Mouse (Mus musculus) forebrain, embryonic 14.5 days (tissue): ENCODE data around the gene Desi2. TPM values are rescaled to one million over a fixed set of nuclear protein-coding genes. Genes with fewer than 3 reads are reported as not detected.
A peak's percentile ranks its signal among the peaks of the same experiment; 100 is the strongest.
"Not testable (repeated sequence)": the region's sequence is repeated elsewhere in the genome, so short reads cannot be mapped to it uniquely, and the experiment has no call there.

Source experiments
- ATAC-seq: fragments of 200-750 bp; cut with Nextera tagmentation; 2 replicates; pipeline ENCODE4 v1.8.0; 2017; ENCODE audit warnings: mild to moderate bottlenecking, moderate library complexity
- DNase-seq: peaks from one replicate; pipeline ENCODE4 v3.0.0-alpha.2; 2015; ENCODE audit warnings: low spot score
- H3K27ac ChIP-seq: fragments of 300-500 bp; sonication (generic); 2 replicates; pipeline ENCODE4 v1.5.1; 2014; ENCODE audit warnings: low read depth, mild to moderate bottlenecking, control low read depth, low read length, moderate library complexity
- H3K27me3 ChIP-seq: fragments of 300-500 bp; sonication (generic); replicated peaks from 2 replicates; pipeline ENCODE4 v1.6.1; 2014; ENCODE audit warnings: low read length, control low read depth, mixed read lengths; ENCODE audit not compliant: control insufficient read depth, insufficient read depth
- H3K36me3 ChIP-seq: fragments of 300-500 bp; sonication (generic); 2 replicates; pipeline ENCODE4 v1.6.1; 2014; ENCODE audit warnings: low read length, control low read depth; ENCODE audit not compliant: control insufficient read depth, insufficient read depth
- H3K4me1 ChIP-seq: fragments of 300-500 bp; sonication (generic); 2 replicates; pipeline ENCODE4 v1.6.1; 2014; ENCODE audit warnings: antibody characterized with exemption, low read length, control low read depth; ENCODE audit not compliant: control insufficient read depth, insufficient read depth
- H3K4me2 ChIP-seq: fragments of 300-500 bp; sonication (generic); 2 replicates; pipeline ENCODE4 v1.6.1; 2014; ENCODE audit warnings: mild to moderate bottlenecking, control low read depth, low read length
- H3K4me3 ChIP-seq: fragments of 300-500 bp; sonication (generic); 2 replicates; pipeline ENCODE4 v1.5.1; 2014; ENCODE audit warnings: low read depth, low read length, control low read depth
- H3K9ac ChIP-seq: fragments of 300-500 bp; sonication (generic); 2 replicates; pipeline ENCODE4 v1.6.1; 2014; ENCODE audit warnings: mild to moderate bottlenecking, low read length, control low read depth, moderate library complexity
- H3K9me3 ChIP-seq: fragments of 300-500 bp; sonication (generic); replicated peaks from 2 replicates; pipeline ENCODE4 v1.6.1; 2016; ENCODE audit warnings: low read length, control low read depth, mixed read lengths; ENCODE audit not compliant: control insufficient read depth
- WGBS: fragments of 180-500 bp; shearing (Covaris S2); extraction: QIAGEN DNeasy Blood & Tissue Kit; methylation state at CpG from one replicate; pipeline ENCODE4 v1.1.7; 2014; 5-methylcytosine and 5-hydroxymethylcytosine counted together
- polyA plus RNA-seq: library from polyadenylated mRNA; unstranded; fragments of >200 nt; fragmentation: Nextera tagmentation; extraction: Ambion mirVana; gene quantifications from 2 replicates; pipeline ENCODE4 v1.2.1, GENCODE M21; 2014

Desi2 gene
- polyA plus RNA-seq, 1 experiment from 2014 or later, result 10.2 TPM

DNA sequence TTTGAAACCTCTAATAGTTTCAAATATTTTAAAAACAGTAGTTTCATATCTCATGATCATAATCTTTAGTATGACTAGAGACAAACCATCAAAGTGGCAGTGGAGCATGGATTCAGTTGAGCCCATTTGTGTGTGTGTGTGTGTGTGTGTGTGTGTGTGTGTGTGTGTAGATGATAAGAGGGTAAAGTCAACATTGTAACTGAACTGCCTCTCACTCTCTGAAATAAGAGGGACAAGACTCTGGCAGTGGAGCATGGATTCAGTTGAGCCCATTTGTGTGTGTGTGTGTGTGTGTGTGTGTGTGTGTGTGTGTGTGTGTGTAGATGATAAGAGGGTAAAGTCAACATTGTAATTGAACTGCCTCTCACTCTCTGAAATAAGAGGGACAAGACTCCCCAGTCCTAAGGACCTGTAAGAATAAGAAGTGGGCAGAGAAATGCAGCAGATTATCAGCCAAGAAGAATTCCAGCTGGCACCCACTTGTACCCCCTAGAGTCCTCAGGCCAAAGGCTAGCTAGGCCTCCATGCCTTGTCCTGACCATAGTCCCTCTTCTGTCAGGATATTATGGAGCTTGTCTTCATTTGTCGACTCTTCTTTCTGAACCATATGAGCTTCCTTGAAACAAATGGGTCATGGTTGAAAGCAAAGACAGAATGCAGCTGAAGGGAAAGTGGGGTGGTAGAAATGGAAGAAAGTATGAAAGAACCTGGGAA is 61.0 kb downstream of the Desi2 start:
- no peaks in the 10 kb centered on the region for H3K27me3 ChIP-seq
- ATAC-seq (no peak), DNase-seq (no peak)
- no peak overlapping the region for H3K27ac ChIP-seq
- no peaks in the 10 kb centered on the region for H3K9me3 ChIP-seq
- H3K4me2 ChIP-seq, result no peak overlapping the region
- 100% methylated on average over 1 of the region's 1 CpGs for WGBS
- H3K4me1 ChIP-seq, result no peaks in the 10 kb centered on the region
- peaks cover 14% of the 10 kb centered on the region for H3K36me3 ChIP-seq
- H3K9ac ChIP-seq, result no peak overlapping the region
- no peak overlapping the region for H3K4me3 ChIP-seq

GRCm38 (mm10) chr1:178254598-178254997 is 67.4 kb downstream of the Desi2 start:
- Histone ChIP-seq H3K27ac (no peak overlapping the region), H3K9ac (no peak overlapping the region), H3K4me1 (no peaks in the 10 kb centered on the region), H3K4me3 (no peak overlapping the region), H3K27me3 (no peaks in the 10 kb centered on the region), H3K9me3 (no peaks in the 10 kb centered on the region), H3K36me3 (peaks cover 11% of the 10 kb centered on the region), H3K4me2 (no peak overlapping the region)
- WGBS, result 89% methylated on average over 4 of the region's 4 CpGs
- DNase-seq (no peak), ATAC-seq (no peak)

DNA sequence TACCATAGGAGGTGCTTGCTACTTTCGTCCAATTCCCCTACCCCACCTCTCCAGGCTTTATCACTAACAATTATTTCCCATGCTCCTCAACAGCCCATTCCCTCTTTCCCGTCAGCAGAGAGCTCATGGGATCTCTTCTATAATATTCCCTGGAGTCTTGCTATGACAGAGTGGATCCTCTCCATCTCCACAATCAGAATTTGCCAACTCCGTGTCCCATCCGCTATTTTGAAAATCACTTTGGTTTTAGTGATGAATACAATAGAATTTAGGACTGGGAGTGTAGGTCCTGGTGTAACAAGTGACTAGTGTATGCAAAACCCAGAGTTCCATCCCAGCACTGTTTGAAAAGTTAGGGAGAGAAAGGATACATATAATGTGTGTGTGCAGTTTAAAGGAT is 69.1 kb downstream of the Desi2 start:
- no peak for DNase-seq
- Histone ChIP-seq H3K4me3 (no peak overlapping the region), H3K27me3 (no peaks in the 10 kb centered on the region), H3K4me2 (no peak overlapping the region), H3K27ac (no peak overlapping the region), H3K9ac (no peak overlapping the region), H3K9me3 (no peaks in the 10 kb centered on the region), H3K4me1 (no peaks in the 10 kb centered on the region), H3K36me3 (peaks cover 1% of the 10 kb centered on the region; the same call in 1 of the 2 replicates)
- no peak for ATAC-seq
- WGBS, result 96% methylated on average over 4 of the region's 4 CpGs

DNA sequence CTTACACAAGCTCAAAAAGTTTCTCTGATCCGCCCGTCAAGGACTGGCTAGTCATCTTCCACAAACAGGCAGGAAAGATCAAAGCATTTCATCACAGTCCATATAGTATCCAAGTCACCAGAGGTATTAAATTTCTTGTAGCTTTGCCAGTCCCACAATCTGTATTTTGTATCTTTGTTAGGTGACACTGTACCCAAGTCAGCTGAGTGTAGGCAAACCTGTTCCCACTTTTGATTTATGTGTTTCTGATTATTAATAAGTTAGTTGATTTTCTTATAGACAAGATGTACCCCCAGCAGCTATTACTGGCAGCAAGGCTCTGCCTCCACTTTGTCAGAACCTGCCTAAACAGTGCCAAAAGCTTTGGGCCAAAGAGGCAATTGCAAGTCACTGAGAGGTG is 71.6 kb downstream of the Desi2 start:
- H3K4me3 ChIP-seq, result no peak overlapping the region

DNA sequence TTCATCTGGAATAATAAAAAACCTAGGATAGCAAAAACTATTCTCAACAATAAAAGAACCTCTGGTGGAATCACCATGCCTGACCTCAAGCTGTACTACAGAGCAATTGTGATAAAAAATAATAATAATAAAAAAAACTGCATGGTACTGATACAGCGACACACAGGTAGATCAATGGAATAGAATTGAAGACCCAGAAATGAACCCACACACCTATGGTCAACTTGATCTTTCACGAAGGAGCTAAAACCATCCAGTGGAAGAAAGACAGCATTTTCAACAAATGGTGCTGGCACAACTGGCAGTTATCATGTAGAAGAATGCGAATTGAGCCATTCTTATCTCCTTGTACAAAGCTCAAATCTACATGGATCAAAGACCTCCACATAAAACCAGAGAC is 78.2 kb downstream of the Desi2 start:
- 93% methylated on average over 3 of the region's 3 CpGs for WGBS
- not testable (repeated sequence) for H3K27ac ChIP-seq, H3K27me3 ChIP-seq, H3K4me3 ChIP-seq, H3K9ac ChIP-seq, H3K4me2 ChIP-seq, DNase-seq, H3K36me3 ChIP-seq, H3K9me3 ChIP-seq, H3K4me1 ChIP-seq, ATAC-seq

More for the DNA sequence above, 71.6 kb downstream of the Desi2 start:
- 95% methylated on average over 2 of the region's 2 CpGs for WGBS
- Histone ChIP-seq H3K27me3 (no peaks in the 10 kb centered on the region), H3K36me3 (no peaks in the 10 kb centered on the region), H3K9me3 (no peaks in the 10 kb centered on the region), H3K27ac (no peak overlapping the region), H3K9ac (no peak overlapping the region), H3K4me2 (no peak overlapping the region), H3K4me1 (no peaks in the 10 kb centered on the region)
- no peak for DNase-seq
- no peak for ATAC-seq

GRCm38 (mm10) chr1:178270635-178271034 is 83.4 kb downstream of the Desi2 start:
- Histone ChIP-seq H3K9me3 (no peaks in the 10 kb centered on the region), H3K27ac (no peak overlapping the region), H3K9ac (no peak overlapping the region), H3K4me2 (no peak overlapping the region), H3K27me3 (no peaks in the 10 kb centered on the region), H3K4me1 (no peaks in the 10 kb centered on the region), H3K4me3 (no peak overlapping the region), H3K36me3 (no peaks in the 10 kb centered on the region)
- ATAC-seq (no peak), DNase-seq (no peak)
- whole genome bisulfite sequencing, result 85% methylated on average over 6 of the region's 6 CpGs

- no peak for ATAC-seq
- H3K4me3 ChIP-seq, result peak overlapping the region; percentile 58
- no peak for DNase-seq
- H3K4me2 ChIP-seq, result peak overlapping the region; percentile 66
- no peaks in the 10 kb centered on the region for H3K27me3 ChIP-seq
- H3K27ac ChIP-seq, result no peak overlapping the region
- peak overlapping the region; percentile 88; the same call in 1 of the 2 replicates for H3K9ac ChIP-seq
- H3K4me1 ChIP-seq, result peaks cover 3% of the 10 kb centered on the region; the same call in 1 of the 2 replicates
- H3K9me3 ChIP-seq, result no peaks in the 10 kb centered on the region
- 68% methylated on average over 9 of the region's 9 CpGs for WGBS
- no peaks in the 10 kb centered on the region for H3K36me3 ChIP-seq
These were observed 88.0 kb downstream of the Desi2 start for GRCm38 (mm10) chr1:178275174-178275730.

- ATAC-seq (peak; percentile 42), DNase-seq (no peak)
- peaks cover 3% of the 10 kb centered on the region; the same call in 1 of the 2 replicates for H3K4me1 ChIP-seq
- peak overlapping the region; percentile 66 for H3K4me2 ChIP-seq
- no peaks in the 10 kb centered on the region for H3K36me3 ChIP-seq
- no peaks in the 10 kb centered on the region for H3K9me3 ChIP-seq
- H3K4me3 ChIP-seq, result peak overlapping the region; percentile 58
- H3K27me3 ChIP-seq, result no peaks in the 10 kb centered on the region
- H3K27ac ChIP-seq, result peak overlapping the region; percentile 85
- WGBS, result 8% methylated on average over 11 of the region's 11 CpGs
- peak overlapping the region; percentile 88 for H3K9ac ChIP-seq
These were observed 88.5 kb downstream of the Desi2 start for GRCm38 (mm10) chr1:178275738-178276053.
